Mouse (Mus musculus): Measurements from ENCODE around the gene Tbx4.

DNA sequence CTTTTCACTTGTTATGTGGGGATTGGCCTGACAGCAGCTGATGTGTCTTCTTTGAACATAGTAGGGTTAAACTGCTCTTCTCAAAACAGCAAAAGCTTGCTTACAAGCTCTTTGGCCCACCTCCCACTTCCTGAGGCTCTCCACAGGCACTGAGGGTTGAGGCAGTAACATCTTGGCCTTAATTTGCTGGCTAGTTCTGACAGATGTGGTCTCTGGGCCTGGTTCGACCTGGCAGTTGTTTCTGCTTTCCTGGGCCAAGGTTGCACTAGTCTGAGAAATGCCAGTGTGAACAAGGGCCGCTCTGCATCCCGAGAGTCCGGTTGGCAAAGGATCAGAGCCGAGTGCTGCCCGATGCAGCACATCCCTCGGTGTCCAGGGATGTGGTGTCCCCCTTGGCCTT is 27.3 kb downstream of the Tbx4 start:
- no peak for TF ChIP-seq POLR2A (IDR thresholded peaks at IDR 0.05; ENCODE audit: borderline replicate concordance, extremely low read depth, low read depth, low read length)
- TF ChIP-seq CTCF (IDR thresholded peaks at IDR 0.05; ENCODE audit: insufficient read depth, low read length), result no peak
